Mouse (Mus musculus) spleen, postnatal 14 days (tissue): ENCODE data around the gene Tmem30b.
A peak's percentile ranks its signal among the peaks of the same experiment; 100 is the strongest.
"Not testable (repeated sequence)": the region's sequence is repeated elsewhere in the genome, so short reads cannot be mapped to it uniquely, and the experiment has no call there.

ENCODE experiments used
- DNase-seq, 2 experiments: peaks; one replicate each; pipeline ENCODE4 v3.0.0; 2021 to 2022; ENCODE audit warnings: low spot score in 2 of 2

Gene Tmem30b

DNA sequence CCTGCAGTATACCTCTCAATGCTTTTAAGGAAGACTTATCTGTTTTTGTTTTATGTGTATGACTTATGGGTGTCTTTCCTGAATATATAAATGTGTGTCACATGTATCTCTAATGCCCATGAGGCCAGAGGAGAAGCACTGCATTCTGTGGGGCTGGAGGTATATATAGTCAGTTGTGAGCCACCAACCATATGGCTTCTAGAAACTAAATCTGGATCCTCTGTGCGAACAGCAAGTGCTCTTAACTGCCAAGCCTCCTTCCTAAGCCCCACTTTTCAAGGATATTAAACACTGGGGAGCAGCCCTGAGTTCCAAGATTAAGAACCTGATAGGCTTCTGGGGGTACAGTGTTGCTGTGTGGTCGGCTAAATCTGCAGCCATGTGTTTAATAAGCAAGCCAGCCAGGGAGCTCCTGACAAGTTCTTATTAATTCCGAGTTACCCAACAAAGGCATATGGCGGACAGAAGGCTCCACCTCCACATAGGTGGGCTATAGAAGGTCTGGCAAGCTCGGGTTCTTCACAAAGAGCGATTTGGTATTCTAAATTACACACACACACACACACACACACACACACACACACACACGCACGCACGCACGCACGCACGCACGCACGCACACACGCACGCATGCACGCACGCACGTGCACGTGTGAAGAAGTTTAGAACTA is 12.5 kb upstream of the Tmem30b start:
- no peak for DNase-seq

DNA sequence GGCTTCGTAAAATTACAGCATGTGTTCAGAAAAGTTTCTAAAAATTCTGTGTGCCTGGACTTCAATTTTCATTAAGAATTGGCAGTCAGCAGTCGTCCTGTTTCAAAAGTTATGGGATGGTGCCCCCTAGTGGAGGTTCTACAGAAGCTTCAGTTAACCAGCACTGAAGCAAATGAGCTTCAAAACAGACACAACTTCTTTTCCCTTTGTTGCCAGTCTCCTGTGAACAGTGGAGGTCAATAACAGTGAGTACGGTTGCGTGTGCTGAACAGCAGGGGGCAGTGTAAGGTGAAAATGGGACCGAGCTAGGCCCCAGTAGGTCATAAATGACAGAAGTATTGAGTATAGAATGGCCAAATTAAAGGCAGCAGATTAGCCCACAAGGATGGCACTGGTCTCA is 8.0 kb upstream of the Tmem30b start:
- peak in 1 of 2 experiments; percentile 33 for DNase-seq

DNA sequence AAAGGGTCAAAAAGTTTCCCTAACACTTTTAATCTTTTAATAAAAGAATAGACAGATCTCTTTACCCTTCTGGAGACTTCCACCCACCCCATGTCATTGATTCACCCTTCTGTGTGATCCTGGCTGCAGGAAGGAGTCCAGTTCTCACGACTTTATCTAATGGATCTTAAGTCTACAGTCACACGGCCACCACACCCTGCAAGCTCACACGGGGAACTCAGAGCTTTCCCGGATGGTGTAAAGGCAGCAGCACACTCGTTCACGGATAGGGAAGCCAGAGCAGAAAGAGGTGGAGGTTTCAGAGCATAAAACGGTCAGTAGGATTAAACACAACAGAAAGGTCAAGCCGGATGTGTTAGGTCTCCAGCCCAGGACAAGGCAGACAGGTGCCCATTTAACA is 2.1 kb upstream of the Tmem30b start:
- no peak for DNase-seq

DNA sequence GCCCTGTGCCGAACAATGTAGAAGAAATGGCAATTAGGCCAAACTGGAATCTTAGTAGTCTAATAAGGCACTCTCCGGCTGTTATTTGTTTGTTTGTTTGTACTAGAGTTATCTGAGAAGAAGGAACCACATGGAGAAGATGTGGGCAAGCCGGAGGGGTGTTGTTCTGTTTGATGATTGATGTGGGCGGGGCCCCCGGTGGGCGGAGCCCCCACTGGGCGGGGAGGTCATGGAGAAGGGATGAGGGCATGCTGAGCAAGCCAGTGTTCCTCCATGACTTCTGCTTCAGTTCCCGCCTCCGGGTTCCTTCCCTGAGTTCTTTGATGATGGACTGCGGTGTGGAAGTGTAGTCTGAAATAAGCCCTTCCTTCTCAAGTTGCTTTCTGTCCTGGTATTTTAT is 1.5 kb upstream of the Tmem30b start:
- no peak for DNase-seq

DNA sequence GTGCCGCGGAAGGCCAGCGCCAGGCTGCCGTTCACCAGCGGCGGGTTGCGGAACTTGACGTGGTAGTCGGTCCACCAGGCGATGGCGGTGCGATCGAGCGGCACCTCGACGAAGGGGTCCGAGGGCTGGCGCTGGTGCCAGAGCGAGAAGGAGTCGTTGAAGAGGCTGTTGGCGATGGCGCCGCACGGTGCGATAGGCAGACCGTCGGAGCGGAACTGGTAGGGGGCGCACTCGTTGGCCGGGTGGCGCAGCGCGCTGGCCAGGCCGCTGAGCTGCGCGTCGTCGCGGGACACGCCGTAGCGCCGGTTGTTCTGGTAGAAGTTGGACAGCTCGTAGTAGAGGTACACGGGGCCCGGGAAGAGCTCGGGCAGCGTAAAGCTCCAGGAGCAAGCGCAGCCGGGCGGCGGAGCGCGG is 513 bp downstream of the Tmem30b start:
- DNase-seq = no peak

DNA sequence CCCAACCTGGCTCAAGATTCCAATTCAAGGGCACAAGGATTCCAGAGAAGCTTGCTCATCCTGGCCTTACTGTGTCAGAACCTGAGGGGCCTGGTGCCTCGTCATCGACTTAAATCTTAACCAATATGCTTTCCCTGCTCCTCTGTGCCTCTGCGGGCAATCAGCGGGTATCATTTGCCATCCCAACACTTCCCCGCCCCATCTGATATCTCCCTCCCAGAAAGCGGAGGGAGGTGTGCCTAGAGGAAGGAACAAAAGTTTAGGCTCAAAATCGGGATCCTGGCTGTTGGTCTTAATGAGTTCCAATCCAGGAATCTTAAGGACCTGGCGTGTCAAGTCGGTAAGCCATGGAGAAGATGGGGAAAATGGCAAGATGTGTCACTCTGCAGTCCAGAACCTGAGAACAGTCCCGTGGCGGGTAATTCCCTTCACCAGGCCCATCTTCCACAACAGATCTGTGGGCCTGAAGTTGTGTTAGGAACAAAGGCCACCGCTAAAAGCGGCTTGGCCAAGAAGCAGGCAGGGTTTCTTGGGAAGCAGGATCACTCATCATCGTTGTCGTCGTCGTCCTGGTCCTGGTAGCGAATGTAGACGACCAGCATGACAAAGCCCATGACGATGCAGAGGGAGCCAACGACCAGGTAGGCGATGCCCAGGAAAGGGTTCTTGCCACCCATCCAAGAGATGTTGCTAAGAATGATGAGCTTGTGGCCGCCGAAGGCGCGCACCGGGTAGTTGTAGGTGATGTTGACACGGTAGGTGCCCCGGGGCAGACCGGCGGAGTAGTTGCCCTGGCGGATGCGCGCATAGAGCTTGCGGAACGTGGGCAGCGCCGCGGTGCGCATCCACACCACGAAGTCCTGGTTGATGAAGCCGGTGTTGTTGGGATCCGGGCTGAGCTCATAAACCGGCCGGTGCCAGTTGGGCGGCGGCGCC is 1.2 kb downstream of the Tmem30b start:
- DNase-seq = no peak

DNA sequence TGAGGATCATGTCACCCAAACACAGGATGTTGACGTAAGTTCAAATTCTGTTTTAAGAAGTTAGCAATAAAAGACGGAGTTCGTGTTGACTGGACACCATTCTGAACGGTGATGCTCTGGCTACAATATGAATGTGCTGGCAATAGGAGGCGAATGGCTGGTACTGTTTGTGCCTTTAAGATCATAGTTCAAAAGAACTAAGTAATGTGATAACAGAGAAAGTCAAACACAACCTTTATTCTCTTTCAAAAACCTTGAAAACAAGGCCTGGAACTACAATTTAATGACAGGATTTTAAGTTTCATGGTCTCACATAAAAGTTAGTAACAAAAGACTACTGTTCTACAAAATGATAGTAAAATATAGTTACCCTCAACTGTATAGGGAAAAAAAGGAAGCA is 3.0 kb downstream of the Tmem30b start:
- DNase-seq = no peak

DNA sequence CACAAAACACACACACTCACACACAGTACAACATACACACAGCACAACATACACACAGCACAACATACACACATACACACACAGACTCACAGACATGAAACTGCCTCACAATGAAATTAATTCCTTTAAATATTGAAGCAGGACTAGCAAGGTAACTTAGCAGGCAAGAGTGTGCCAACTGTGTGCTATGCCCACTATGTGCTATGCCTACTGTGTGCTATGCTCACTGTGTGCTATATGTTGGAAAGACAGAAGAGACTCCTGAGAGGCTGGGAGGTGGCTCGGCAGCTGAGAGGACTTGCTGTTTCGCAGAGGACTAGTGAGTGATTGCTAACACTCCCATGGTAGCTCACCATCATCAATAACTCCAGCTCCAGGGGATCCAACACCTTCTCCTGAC is 5.8 kb downstream of the Tmem30b start:
- DNase-seq = no peak

DNA sequence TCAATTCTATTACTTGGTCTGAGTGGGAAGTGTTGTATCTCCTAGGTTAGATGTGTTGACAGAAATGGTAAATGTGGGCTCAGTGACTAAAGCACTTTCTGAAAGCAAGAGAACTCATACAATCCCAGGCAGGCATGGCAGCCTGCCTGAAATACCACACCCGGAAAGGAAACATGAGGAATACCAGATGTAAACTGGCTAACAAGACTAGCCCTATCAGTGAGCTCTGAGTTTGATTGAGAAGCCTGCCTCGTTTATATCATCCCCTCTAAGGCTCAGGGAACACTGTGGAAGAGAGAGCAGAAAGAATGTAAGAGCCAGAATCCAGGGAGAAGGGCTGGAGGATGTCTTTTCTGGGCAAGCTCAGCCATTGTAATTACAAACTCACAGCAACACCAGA is 7.0 kb downstream of the Tmem30b start:
- DNase-seq = no peak

DNA sequence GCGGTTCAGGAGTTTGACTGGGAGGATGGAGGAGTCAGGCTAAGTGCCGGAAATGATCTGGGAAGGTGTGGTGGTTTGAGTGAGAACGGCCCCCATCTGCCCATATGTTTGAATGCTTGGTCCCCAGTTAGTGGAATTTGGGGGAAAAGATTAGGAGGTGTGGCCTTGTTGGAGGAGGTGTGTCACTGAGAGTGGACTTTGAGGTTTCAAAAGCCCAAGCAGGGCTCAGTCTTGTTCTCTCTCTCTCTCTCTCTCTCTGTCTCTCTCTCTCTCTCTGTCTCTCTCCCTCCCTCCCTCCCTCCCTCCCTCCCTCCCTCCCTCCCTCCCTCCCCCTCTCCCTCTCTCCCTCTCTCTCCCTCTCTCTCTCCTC is 8.1 kb downstream of the Tmem30b start:
- not testable (repeated sequence) for DNase-seq

DNA sequence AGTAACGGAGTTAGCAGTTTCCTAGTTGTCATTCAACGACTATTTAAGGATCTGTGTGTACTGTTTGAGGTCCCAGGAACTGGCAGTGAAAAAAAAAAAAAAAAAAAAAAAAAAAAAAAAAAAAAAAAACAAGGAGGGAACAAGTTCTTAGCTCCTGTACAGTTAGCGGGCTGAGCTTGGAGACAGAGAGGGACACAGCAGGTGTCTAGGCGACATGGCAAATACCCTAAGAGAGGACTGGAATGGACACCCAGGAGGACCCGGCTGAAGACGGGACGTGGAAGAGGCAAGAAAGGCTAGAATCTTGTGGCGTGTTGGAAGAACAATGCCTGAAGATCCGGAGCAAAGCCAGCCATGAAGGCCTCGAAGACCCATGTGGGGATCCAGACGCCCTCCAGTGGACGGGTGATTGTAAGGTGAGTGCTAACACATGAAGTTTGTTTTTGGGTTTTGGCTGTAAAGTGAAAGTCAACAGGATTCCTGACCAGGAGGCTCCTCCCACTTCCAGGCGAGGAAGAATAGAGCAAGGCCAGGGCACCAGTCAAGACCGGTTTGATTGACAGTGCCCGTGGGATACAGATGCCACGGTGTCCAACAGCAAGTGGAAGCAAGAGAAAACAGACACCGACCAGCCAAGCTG is 8.6 kb downstream of the Tmem30b start:
- DNase-seq = no peak

DNA sequence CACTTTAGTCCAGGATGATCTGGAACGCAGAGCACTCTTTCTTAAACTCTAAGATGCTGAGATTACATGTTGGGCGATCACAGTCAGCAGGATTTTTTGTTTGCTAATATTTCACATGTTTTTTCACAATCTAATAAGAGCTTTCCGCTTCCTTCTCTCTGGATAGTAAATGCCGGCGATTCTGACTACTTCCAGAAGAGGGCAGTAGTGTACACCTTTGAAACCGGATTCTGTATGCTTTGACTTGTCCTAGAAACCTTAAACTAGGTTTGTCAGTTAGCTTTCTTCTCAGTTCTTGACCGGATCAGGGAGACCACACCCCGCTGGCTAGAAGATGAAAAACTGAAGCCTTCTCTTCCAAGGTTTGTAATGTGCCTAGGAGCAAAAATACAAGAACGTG is 11.6 kb downstream of the Tmem30b start:
- DNase-seq = peak in 1 of 2 experiments; percentile 13

DNA sequence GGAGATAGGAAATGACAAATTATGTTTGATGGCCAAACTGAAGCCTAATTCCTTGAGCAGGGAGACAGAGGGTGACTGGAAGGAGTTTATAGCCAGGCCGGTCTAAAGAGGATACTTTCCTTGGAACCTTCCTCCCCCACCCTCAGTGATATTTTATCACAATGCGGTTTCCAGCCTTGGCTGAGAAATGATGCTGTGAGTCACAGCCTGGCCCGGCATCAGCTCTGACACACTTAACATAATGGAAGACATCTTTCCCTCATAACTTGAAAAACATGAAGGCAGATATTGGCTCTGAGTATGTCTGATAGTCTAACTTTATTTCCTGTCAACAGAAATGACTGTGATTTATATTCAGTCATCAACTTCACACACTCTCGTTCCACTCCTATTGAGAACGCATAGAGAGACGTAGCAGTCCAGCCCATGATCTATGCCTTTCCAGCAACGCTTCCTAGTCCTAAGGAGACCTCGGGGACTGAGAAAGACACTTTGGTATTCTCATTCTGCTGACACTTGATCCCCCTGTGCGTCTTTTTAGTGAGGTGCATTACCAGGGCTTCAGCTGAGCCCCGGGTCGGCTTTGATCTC is 14.2 kb downstream of the Tmem30b start:
- no peak for DNase-seq

DNA sequence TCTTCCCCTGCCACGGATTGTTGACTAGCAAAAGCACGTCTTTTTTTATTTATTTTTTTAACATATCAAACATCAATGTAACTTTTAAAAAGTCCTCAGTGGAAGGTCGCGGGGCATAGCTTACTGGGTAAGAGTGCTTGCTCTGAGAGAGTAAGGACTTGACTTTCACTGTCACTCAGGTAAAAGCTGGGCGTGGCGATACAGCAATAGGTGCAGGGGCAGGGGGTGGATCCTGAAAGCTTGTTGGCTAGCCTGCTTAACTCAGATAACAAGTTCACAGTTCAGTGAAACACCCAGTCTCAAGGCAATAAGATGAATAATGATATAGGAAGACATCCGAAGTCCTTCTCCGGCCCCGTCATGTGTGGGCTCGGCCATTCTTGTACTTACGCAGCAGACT is 16.6 kb downstream of the Tmem30b start:
- no peak for DNase-seq

DNA sequence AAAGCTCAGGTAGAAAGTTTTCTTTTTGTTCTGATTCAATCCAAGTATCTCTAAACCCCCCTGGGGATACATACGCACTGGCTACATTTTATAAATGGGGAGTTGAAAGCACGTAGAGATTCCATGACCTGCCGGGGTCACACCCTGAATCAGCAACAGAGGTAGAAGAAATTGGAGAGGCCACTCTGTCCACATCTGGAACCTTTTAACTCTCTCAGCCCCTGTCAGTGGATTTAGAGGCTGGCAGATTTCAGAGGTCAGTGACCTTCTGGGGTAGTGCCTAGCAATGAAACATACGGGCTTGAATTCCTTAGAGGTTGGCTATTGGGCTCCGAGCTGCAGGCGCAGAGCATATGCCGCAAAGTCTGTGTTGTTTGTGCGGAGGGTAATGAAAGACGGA is 17.1 kb downstream of the Tmem30b start:
- DNase-seq = no peak

DNA sequence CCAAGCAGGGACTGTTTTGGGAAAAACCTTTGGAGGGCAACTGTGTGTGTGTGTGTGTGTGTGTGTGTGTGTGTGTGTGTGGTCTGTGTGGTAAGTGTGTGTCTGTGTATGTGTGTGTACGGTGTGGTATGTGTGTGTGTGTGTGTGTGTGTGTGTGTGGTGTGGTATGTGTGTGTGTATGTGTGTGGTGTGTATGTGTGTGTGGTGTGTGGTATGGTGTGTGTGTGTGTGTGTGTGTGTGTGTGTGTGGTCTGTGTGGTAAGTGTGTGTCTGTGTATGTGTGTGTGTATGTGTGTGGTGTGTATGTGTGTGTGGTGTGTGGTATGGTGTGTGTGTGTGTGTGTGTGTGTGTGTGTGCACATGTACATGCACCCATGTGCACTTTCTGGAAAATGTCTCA is 18.1 kb downstream of the Tmem30b start:
- DNase-seq = not testable (repeated sequence)

DNA sequence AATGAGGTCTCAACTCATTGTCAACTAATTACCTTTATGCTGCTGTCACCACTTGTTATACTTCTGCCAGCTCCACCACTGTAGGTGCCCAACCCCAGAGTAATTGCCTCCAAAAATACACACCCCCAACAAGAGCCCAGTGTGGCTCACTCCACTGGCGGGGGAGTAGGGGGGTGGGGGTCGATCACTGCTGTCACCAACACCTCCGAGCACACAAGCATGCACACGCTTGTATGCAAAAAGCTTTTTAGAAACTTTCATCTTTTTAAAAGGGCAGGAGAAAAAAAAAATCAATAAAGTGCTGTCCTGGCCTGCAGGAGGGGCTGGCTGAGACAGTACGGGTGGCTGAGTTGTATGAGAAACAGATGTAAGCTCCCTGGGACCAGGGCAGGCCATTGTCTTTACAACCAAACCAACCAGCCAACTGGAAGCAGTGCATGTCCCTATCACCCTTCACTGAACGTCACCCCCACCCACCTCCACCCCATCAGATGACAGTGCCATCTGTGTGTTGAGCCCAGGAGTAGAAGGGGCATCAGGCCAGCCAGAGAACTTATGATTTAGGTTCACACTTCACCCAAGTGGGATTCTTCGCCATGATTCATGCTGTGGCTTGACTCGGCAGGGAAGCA is 20.8 kb downstream of the Tmem30b start:
- no peak for DNase-seq

DNA sequence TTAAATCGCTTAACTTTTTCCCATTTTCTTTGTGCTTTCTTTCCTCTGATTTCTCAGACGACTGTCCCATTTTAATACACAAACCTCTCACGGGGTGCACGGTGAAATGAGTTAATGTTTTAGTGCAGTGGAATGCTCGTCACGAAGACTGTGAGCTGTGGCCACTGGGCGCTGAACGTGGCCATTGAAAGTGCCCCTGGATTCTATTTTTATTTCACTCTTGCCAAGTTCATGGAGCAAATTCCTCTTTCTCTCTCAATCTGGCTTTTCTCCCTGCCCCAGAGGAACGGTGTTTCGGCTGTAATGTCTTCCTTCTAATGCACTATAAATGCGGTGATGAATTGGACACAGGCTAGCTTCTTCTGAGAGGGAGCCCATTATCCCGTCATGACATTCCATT is 23.1 kb downstream of the Tmem30b start:
- DNase-seq = no peak

DNA sequence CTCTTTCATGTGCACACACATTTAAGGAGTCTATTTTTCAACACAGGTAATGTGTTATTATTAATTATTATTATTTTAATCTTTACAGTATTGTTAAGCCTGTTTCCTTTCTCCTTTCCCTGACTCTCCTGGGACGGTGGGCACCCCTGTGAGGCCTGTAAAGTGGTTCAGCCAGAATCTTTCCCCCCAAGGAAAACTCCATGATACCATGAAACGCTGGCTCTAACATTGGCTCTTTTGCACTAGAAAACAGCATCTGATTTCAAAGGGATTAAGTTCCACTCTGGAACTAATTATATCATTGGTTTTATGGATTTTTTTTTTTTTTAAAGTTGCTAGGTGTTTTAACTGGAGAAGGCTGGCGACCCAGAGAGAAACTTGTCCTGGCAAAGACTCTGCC is 24.2 kb downstream of the Tmem30b start:
- no peak for DNase-seq

DNA sequence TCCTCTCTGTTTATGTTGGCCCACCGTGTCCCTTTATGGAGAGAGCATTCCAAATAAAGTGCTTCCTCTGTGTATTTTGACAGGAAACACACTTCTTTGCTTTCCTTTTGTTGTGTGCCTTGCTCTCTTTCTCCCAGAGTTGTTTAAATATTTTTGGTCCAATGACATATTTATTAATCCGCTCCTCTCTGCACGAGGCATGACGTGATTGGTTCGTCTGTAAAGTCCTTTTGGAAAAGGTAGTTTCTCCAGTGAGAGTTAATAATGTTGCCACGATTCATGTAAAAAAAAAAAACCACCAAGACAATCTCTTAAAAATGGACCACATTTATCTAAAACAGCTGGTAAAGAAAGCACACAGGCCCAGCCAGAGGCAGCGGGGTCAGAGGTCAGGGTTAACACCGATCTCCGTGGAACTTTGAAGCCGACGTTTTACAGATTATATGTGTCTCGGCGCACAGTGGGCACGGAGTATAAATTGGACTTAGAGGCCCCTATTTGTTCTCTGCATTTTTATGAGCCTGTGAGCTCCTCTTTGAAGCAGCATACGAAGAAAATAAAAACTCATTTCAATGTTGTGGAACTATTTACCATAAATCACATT is 24.9 kb downstream of the Tmem30b start:
- no peak for DNase-seq

DNA sequence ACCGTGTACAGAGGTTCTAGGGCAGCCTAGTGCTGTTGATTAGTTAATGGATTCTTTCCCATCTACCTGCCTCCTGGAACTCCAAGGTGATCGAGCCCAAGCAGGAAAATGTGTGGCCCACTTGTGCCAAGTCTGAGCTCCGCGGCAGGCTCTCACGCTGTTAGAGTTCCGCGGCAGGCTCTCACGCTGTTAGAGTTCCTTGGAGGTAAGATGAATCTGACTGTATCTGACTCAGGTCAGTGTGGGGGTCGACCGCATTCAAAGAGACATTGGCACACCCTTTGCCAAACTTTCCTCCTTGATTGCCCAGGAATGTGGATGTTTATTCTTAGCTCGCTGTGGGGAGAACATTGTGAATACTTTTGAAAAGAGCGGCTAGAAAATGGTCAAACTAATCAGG is 28.4 kb downstream of the Tmem30b start:
- no peak for DNase-seq
